Comparison of ENCODE assay signal across 21 mouse cellular contexts in genomic region chr12:15551281-15551900, GRCm38 (mm10).
"Had no signal": no experiment of that assay in that cellular context is flagged by ENCODE, and none has a peak within 500 bp of the region (broad histone marks: within the 10 kb centered on the region; RNA-seq: fewer than 3 reads in every experiment).

No protein-coding gene starts in this region.

- H3K9ac ChIP-seq: kidney, embryonic 15.5 days; liver, embryonic 12.5 days; liver, embryonic 15.5 days; lung, embryonic 15.5 days; stomach, embryonic 15.5 days had no signal

- ATAC-seq: liver, embryonic 12.5 days had no signal

- H3K27me3 ChIP-seq: kidney, embryonic 15.5 days; liver, embryonic 12.5 days; liver, embryonic 15.5 days; lung, embryonic 15.5 days; megakaryocyte, embryonic 14.5 days; stomach, embryonic 15.5 days had no signal

- H3K9me3 ChIP-seq: kidney, embryonic 15.5 days; liver, embryonic 12.5 days; liver, embryonic 15.5 days; lung, embryonic 15.5 days; megakaryocyte, embryonic 14.5 days; stomach, embryonic 15.5 days had no signal

- DNase-seq: kidney, adult 11 months; kidney, adult 8-10 months; kidney, postnatal 10 days; kidney, postnatal 36 days; layer of hippocampus, postnatal 36 days; left cerebral cortex, postnatal 4 days; liver; lung, adult 18-20 months; lung, postnatal 10 days; lung, postnatal 36 days; midbrain, embryonic 14.5 days; right cerebral cortex, postnatal 14 days; right cerebral cortex, postnatal 4 days; thymus, postnatal 36 days had no signal

- H3K27ac ChIP-seq: kidney, embryonic 15.5 days; liver, embryonic 12.5 days; liver, embryonic 15.5 days; lung, embryonic 15.5 days; stomach, embryonic 15.5 days had no signal

- H3K4me1 ChIP-seq: kidney, embryonic 15.5 days; liver, embryonic 12.5 days; liver, embryonic 15.5 days; lung, embryonic 15.5 days; megakaryocyte, embryonic 14.5 days; stomach, embryonic 15.5 days had no signal

- H3K4me2 ChIP-seq: kidney, embryonic 15.5 days; liver, embryonic 12.5 days; liver, embryonic 15.5 days; lung, embryonic 15.5 days; midbrain, embryonic 11.5 days; stomach, embryonic 15.5 days had no signal

- H3K4me3 ChIP-seq: kidney, embryonic 15.5 days; liver, embryonic 12.5 days; liver, embryonic 15.5 days; lung, embryonic 15.5 days; megakaryocyte, embryonic 14.5 days; stomach, embryonic 15.5 days had no signal

- H3K36me3 ChIP-seq: kidney, embryonic 15.5 days; liver, embryonic 12.5 days; liver, embryonic 15.5 days; lung, embryonic 15.5 days; stomach, embryonic 15.5 days had no signal
